Comparison of ENCODE assay signal across 10 mouse cellular contexts in the genomic region with DNA sequence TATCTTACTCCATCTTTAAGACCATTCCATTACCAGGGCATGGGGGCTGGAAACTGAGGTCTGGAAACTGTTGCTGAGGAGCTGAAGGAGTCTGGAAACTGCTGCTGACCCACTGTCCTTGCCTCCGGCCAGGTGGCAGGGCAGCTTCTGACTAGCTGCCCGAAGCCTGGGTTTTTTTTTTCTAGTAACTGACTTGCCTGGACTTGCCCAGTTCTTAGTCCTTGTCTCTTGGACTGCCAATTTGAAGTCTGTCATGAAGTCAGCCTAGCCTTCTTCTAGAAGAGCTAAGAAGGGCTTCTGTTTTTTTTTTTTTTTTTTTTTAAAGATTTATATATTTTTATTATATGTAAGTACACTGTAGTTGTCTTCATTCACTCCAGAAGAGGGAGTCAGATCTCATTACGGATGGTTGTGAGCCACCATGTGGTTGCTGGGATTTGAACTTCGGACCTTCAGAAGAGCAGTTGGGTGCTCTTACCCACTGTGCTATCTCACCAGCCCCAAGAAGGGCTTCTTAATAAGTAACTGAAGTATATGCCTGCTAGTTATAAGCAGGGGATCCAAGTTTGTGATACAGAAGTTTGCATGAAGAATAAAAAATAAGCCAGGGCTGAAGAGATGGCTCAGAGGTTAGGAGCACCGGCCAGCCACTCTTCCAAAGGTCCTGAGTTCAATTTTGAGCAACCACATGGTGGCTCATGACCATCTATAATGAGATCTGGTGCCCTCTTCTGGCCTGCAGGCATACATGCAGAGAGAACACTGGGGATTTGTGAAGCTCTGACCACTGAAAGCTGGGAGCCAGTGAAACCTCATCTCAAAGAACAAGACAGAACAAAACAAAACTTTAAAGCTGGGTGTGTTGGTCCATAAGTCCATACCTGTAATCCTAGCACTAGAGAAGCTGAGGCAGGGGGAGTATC. TPM values are rescaled to one million over a fixed set of nuclear protein-coding genes. Genes with fewer than 3 reads are reported as not detected.
DNase-seq lines count a peak whose midpoint lies in the region; ATAC-seq lines count a peak whose summit lies in the region.
"Had no signal": no experiment of that assay in that cellular context is flagged by ENCODE, and none has a peak within 500 bp of the region (broad histone marks: within the 10 kb centered on the region; RNA-seq: fewer than 3 reads in every experiment).

No protein-coding gene starts in this region.

- no peak overlapping the region for H3K27ac ChIP-seq in hindbrain, embryonic 10.5 days
- H3K27ac ChIP-seq in hindbrain, embryonic 12.5 days = no peak overlapping the region
- H3K27ac ChIP-seq in embryonic facial prominence, embryonic 11.5 days (replicated peaks; ENCODE audit: low read depth, low read length) = no peak overlapping the region
- H3K27ac ChIP-seq: liver, embryonic 15.5 days; stomach, embryonic 15.5 days had no signal

- no peak overlapping the region for H3K4me3 ChIP-seq in hindbrain, embryonic 10.5 days
- H3K4me3 ChIP-seq in hindbrain, embryonic 12.5 days = no peak overlapping the region
- no peak overlapping the region for H3K4me3 ChIP-seq in embryonic facial prominence, embryonic 11.5 days (ENCODE audit: low read depth, low read length)
- H3K4me3 ChIP-seq: liver, embryonic 15.5 days; stomach, embryonic 15.5 days had no signal

- 68% methylated on average over 5 of the region's 5 CpGs for WGBS in hindbrain, embryonic 10.5 days
- 70% methylated on average over 5 of the region's 5 CpGs for WGBS in hindbrain, embryonic 12.5 days
- WGBS in embryonic facial prominence, embryonic 11.5 days = 73% methylated on average over 5 of the region's 5 CpGs

- H3K9ac ChIP-seq in hindbrain, embryonic 12.5 days = no peak overlapping the region
- no peak overlapping the region for H3K9ac ChIP-seq in embryonic facial prominence, embryonic 11.5 days (replicated peaks; ENCODE audit: low read length)
- H3K9ac ChIP-seq: liver, embryonic 15.5 days; stomach, embryonic 15.5 days had no signal

- peak; percentile 26 for DNase-seq in hindbrain, embryonic 10.5 days (ENCODE audit: low spot score)
- DNase-seq in A20 (ENCODE audit: low read depth, low spot score) (peak; percentile 76), MN1 (ENCODE audit: low spot score) (peak; percentile 72)
- peak; percentile 46 for DNase-seq in embryonic facial prominence, embryonic 11.5 days (ENCODE audit: low spot score)
- peak; percentile 59 for DNase-seq in lung, postnatal 25 days (ENCODE audit: low spot score)
- no peak for DNase-seq in left cerebral cortex, postnatal 4 days

- H3K27me3 ChIP-seq in hindbrain, embryonic 10.5 days (ENCODE audit: insufficient read depth, poor library complexity, severe bottlenecking) = peaks cover 7% of the 10 kb centered on the region
- peaks cover 4% of the 10 kb centered on the region; the same call in 1 of the 2 replicates for H3K27me3 ChIP-seq in hindbrain, embryonic 12.5 days
- H3K27me3 ChIP-seq in embryonic facial prominence, embryonic 11.5 days (ENCODE audit: control insufficient read depth, insufficient read depth, low read length) = no peaks in the 10 kb centered on the region
- H3K27me3 ChIP-seq: liver, embryonic 15.5 days; stomach, embryonic 15.5 days had no signal

- H3K36me3 ChIP-seq in hindbrain, embryonic 10.5 days = peaks cover 3% of the 10 kb centered on the region
- peaks cover 1% of the 10 kb centered on the region; the same call in 1 of the 2 replicates for H3K36me3 ChIP-seq in hindbrain, embryonic 12.5 days
- no peaks in the 10 kb centered on the region for H3K36me3 ChIP-seq in embryonic facial prominence, embryonic 11.5 days (replicated peaks; ENCODE audit: control insufficient read depth, insufficient read depth, low read depth, low read length)
- H3K36me3 ChIP-seq: stomach, embryonic 15.5 days had no signal

- intact Hi-C loops in left cerebral cortex, postnatal 4 days (cut with DNase I) = no loop called here

- no peaks in the 10 kb centered on the region for H3K9me3 ChIP-seq in hindbrain, embryonic 10.5 days
- H3K9me3 ChIP-seq in hindbrain, embryonic 12.5 days (replicated peaks) = no peaks in the 10 kb centered on the region
- H3K9me3 ChIP-seq in embryonic facial prominence, embryonic 11.5 days (replicated peaks; ENCODE audit: control insufficient read depth, low read length) = no peaks in the 10 kb centered on the region
- H3K9me3 ChIP-seq: liver, embryonic 15.5 days; stomach, embryonic 15.5 days had no signal

- peaks cover 28% of the 10 kb centered on the region for H3K4me1 ChIP-seq in hindbrain, embryonic 10.5 days (replicated peaks)
- peaks cover 10% of the 10 kb centered on the region for H3K4me1 ChIP-seq in hindbrain, embryonic 12.5 days
- no peaks in the 10 kb centered on the region; the same call in none of the 2 replicates for H3K4me1 ChIP-seq in embryonic facial prominence, embryonic 11.5 days (ENCODE audit: control insufficient read depth, insufficient read depth, low read length)

- no peak for ATAC-seq in hindbrain, embryonic 12.5 days (ENCODE audit: low FRiP score)
- no peak for ATAC-seq in embryonic facial prominence, embryonic 11.5 days (replicated peaks; ENCODE audit: insufficient number of reproducible peaks, low FRiP score, low TSS enrichment, low read depth)
- ATAC-seq in megakaryocyte-erythroid progenitor cell, adult 5-6 weeks (replicated peaks; ENCODE audit: low FRiP score, low TSS enrichment, poor library complexity, severe bottlenecking) = no peak

- H3K4me2 ChIP-seq in hindbrain, embryonic 12.5 days (replicated peaks) = no peak overlapping the region
- H3K4me2 ChIP-seq in embryonic facial prominence, embryonic 11.5 days (ENCODE audit: low read depth, low read length) = no peak overlapping the region
- H3K4me2 ChIP-seq: liver, embryonic 15.5 days; stomach, embryonic 15.5 days had no signal

RNA-seq across cellular contexts. Expression of a gene that starts 3.6 kb away (rescaled TPM):
- 238 and 262 TPM in 2 replicates for polyA plus RNA-seq in hindbrain, embryonic 10.5 days (2016; fragmentation: Nextera tagmentation; extraction: Ambion mirVana)
- 190 and 196 TPM in 2 replicates for polyA plus RNA-seq in hindbrain, embryonic 12.5 days (2016; fragmentation: Nextera tagmentation; extraction: Ambion mirVana)
- polyA plus RNA-seq in embryonic facial prominence, embryonic 11.5 days (2014; fragmentation: Nextera tagmentation; extraction: Ambion mirVana) = 286 and 292 TPM in 2 replicates
- total RNA-seq in megakaryocyte-erythroid progenitor cell, adult 5-6 weeks (2014; fragmentation: Nextera tagmentation) = 218 and 242 TPM in 2 replicates
- 216 and 264 TPM in 2 replicates for total RNA-seq in megakaryocyte-erythroid progenitor cell, adult 5-6 weeks (2017)
- total RNA-seq in left cerebral cortex, postnatal 4 days (2021) = 100 to 1,000 TPM; 116 to 122 TPM

RNA-seq across cellular contexts. Expression of a gene that starts 8.7 kb away (rescaled TPM):
- 65.9 and 78.2 TPM in 2 replicates for polyA plus RNA-seq in hindbrain, embryonic 10.5 days (2016; fragmentation: Nextera tagmentation; extraction: Ambion mirVana)
- polyA plus RNA-seq in hindbrain, embryonic 12.5 days (2016; fragmentation: Nextera tagmentation; extraction: Ambion mirVana) = 56.8 and 60.3 TPM in 2 replicates
- 42.8 and 56.2 TPM in 2 replicates for polyA plus RNA-seq in embryonic facial prominence, embryonic 11.5 days (2014; fragmentation: Nextera tagmentation; extraction: Ambion mirVana)
- 24.4 and 44.2 TPM in 2 replicates for total RNA-seq in megakaryocyte-erythroid progenitor cell, adult 5-6 weeks (2014; fragmentation: Nextera tagmentation)
- 15.0 and 15.2 TPM in 2 replicates for total RNA-seq in megakaryocyte-erythroid progenitor cell, adult 5-6 weeks (2017)
- total RNA-seq in left cerebral cortex, postnatal 4 days (2021) = 10 to 100 TPM; 25.5 to 27.2 TPM

RNA-seq across cellular contexts. Expression of a gene that starts 29.7 kb away (rescaled TPM):
- not detected in 2 replicates for polyA plus RNA-seq in hindbrain, embryonic 10.5 days (2016; fragmentation: Nextera tagmentation; extraction: Ambion mirVana)
- polyA plus RNA-seq in hindbrain, embryonic 12.5 days (2016; fragmentation: Nextera tagmentation; extraction: Ambion mirVana) = not detected in 2 replicates
- 0.18 TPM in 1 of 2 replicates, not detected in the other for polyA plus RNA-seq in embryonic facial prominence, embryonic 11.5 days (2014; fragmentation: Nextera tagmentation; extraction: Ambion mirVana)
- total RNA-seq in megakaryocyte-erythroid progenitor cell, adult 5-6 weeks (2014; fragmentation: Nextera tagmentation) = 0.40 TPM in 1 of 2 replicates, not detected in the other
- 0.56 TPM in 1 of 2 replicates, not detected in the other for total RNA-seq in megakaryocyte-erythroid progenitor cell, adult 5-6 weeks (2017)
- total RNA-seq in left cerebral cortex, postnatal 4 days (2021) = 1 to 10 TPM in 1 of 2 experiments, not detected in 1; 1.0 TPM

RNA-seq across cellular contexts. Expression of a gene that starts 37.3 kb away (rescaled TPM):
- polyA plus RNA-seq in hindbrain, embryonic 10.5 days (2016; fragmentation: Nextera tagmentation; extraction: Ambion mirVana) = 7.0 and 8.8 TPM in 2 replicates
- polyA plus RNA-seq in hindbrain, embryonic 12.5 days (2016; fragmentation: Nextera tagmentation; extraction: Ambion mirVana) = 12.4 and 16.3 TPM in 2 replicates
- polyA plus RNA-seq in embryonic facial prominence, embryonic 11.5 days (2014; fragmentation: Nextera tagmentation; extraction: Ambion mirVana) = 4.9 and 5.1 TPM in 2 replicates
- total RNA-seq in megakaryocyte-erythroid progenitor cell, adult 5-6 weeks (2014; fragmentation: Nextera tagmentation) = 1.5 and 6.4 TPM in 2 replicates
- 0.57 and 2.5 TPM in 2 replicates for total RNA-seq in megakaryocyte-erythroid progenitor cell, adult 5-6 weeks (2017)
- 10 to 100 TPM; 61.5 to 66.6 TPM for total RNA-seq in left cerebral cortex, postnatal 4 days (2021)

RNA-seq across cellular contexts. Expression of a gene that starts 43.1 kb away (rescaled TPM):
- polyA plus RNA-seq in hindbrain, embryonic 10.5 days (2016; fragmentation: Nextera tagmentation; extraction: Ambion mirVana) = 447 and 561 TPM in 2 replicates
- polyA plus RNA-seq in hindbrain, embryonic 12.5 days (2016; fragmentation: Nextera tagmentation; extraction: Ambion mirVana) = 456 and 488 TPM in 2 replicates
- polyA plus RNA-seq in embryonic facial prominence, embryonic 11.5 days (2014; fragmentation: Nextera tagmentation; extraction: Ambion mirVana) = 315 and 326 TPM in 2 replicates
- total RNA-seq in megakaryocyte-erythroid progenitor cell, adult 5-6 weeks (2014; fragmentation: Nextera tagmentation) = 19.0 and 23.7 TPM in 2 replicates
- 27.0 and 47.0 TPM in 2 replicates for total RNA-seq in megakaryocyte-erythroid progenitor cell, adult 5-6 weeks (2017)
- total RNA-seq in left cerebral cortex, postnatal 4 days (2021) = 10 to 100 TPM; 84.8 to 94.8 TPM
